Mouse (Mus musculus) layer of hippocampus, postnatal 10 days (tissue): ENCODE data around the gene Daam1. TPM values are rescaled to one million over a fixed set of nuclear protein-coding genes. Genes with fewer than 3 reads are reported as not detected.

ENCODE experiments used
- DNase-seq, 2 experiments: peaks; one replicate each; pipeline ENCODE4 v3.0.0; 2021; ENCODE audit warnings: low spot score in 2 of 2
- total RNA-seq, 2 experiments: library from RNA; stranded (reverse); gene quantifications; 2 replicates each; pipeline ENCODE4 v1.2.3; 2021

The Daam1 gene
- total RNA-seq, 2 experiments from 2014 or later: 89.9 to 96.7 TPM

DNA sequence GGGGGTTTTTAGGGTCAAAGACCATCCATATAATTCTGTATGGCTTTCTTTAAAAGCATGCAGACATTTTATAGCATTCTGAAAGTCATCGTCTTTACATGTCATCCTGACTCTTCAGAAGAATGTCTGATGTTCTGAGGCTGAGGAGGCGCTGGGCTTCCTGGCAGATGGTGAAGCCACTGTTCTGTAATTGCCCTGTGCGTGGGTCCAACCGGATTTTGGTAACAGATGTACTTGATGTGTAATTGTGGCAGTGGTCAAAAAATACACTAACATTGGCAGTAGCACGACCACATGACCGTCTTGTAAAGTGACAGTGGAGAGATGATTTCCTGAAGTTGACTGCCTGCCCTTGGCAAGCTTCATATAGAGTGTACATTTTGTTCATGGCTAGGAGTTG lies 97.2 kb downstream of the Daam1 start:
- no peak for DNase-seq

DNA sequence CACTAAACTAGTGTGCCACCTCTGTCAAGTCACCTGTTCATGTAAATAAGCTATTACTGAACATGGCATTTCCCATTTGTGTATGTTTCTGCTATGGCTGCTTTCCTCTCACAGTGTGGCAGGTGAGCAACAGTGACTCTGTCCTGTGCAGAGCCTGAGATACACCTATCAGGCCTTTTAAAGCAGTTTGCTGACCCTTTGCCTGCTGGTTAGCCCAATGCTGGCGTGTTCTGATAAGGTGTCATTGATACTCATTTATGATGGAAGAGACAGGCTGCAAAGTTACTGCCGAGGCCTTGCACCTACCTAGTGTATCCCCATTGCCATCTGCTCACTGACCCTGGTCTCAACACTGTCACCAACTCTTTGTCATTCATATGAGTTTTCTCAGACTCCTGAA lies 99.0 kb downstream of the Daam1 start:
- no peak for DNase-seq

DNA sequence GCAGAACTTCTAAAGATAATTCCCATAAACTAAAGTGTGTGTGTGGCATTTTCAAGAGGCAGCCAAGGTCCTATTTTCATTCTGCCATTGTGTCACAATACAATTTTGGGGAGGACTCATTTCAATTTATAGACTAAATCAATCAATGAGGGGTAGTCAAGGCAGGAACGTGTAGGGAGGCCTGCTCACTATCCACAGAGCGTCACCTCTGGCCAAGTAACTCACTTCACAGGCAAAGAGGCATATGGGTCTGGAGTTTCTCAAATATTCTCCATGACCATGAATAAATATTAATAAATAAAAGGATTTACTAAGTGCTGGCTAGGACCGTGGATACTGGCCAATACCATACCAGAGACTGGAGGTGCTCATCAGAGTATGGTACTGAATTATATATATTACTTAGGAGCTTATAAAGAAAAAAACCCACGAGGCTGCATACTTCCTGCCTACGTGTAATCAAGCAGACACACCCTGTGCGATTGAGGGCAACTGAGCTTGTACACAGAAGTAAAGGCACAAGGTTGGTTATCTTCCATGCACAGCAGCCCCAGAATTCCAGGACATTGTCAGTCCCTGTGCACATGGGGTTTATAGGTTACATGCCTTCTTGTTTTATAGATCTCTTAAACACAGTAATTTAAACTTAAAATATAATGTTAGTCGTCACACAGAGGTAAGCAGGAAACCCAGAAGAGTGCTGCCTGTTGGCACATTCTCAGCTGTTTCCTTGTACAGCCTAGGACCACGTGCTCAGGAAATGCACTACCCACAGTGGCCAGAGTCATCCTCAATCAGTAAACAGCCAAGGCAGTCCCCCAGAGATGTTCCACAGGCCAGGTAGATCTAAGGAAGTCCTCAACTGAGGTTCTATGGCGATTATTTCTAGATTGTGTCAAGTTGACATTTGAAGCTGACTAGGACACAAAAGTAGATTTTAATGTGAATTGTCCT lies 101.8 kb downstream of the Daam1 start:
- no peak for DNase-seq

DNA sequence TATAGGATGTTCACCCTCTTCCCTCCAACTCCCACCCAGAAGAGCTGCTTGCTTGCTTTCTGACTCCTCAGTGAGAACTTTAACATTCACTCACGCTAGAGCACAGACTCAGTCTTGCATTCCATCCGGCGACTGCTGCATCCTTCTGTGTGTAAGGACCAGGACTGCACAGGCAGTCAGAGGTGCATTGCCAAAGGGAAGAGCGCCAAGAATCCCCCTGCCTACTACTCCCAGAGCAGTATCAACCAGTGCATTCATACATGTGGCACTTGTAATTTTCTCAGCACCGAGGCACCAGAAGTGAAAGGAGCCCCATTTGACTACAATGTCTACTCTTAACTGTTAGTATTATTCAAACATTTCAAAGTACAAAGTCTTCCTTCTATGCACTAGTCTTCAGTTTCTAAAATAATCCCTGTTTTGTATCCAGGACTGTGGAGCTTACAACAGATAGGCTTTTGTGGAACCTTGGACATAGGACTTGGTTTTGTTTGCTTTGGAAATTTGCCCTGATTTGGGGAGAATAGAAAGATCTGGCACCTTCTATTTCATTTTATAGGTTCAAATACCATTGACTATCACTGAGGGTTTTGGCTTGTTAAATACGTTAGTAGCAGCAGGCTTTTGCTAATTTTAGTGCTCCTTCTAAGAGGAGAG lies 103.2 kb downstream of the Daam1 start:
- peak in 1 of 2 experiments; percentile 50 for DNase-seq

DNA sequence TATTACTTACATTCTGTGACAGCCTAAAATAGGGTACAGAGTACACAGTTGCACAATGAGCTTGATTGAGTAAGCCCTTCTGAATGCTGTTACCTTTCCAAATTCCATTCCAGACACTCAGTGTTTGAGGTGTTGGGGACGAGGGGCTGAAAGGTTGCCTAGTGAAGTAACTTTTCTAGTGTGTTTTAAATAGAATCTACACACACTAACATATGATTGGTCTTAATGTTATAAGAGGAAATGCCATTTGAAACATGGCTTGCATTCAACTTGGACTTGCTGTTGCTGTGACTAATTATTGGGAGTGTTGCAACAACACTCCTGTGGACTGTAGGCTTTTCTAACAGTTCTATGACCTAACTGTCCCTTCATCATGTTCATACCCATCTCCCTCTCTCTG lies 105.8 kb downstream of the Daam1 start:
- DNase-seq: no peak

DNA sequence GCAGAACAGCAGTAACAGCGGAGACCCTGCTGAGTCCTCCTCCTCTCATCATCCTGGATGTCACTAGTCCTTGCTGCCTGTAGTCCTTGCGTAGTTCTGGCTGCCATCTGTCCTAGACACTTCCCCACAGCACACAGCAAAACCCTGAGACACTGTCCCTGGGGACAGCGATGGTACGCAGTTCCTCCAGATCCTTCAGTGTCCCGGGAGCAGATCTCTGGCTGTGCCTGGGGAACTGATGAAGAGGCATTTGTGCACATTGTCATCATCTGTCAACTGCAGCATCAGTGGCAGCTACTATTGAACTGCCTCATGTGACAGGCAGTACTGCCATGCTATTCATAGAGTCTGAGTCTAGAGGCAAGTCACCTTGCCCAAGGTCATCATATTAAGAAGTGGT lies 107.6 kb downstream of the Daam1 start:
- no peak for DNase-seq

DNA sequence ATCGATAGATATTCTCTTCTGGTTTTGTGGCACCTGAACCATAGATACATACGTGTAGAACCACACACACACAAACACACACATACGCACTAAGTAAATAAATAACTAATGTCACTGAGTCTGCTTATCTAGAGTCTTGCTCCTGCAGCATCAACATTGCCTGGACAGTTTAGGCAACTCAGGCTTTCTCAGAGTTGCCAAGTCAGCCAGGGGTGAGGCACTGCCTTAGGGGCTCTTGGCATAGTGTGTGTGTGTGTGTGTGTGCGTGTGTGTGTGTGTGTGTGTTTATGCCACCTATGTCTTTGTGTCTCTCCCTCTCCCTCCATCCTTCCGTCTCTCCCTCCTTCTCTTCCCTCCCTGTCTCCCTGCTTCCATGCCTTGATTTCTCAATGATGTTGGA lies 110.4 kb downstream of the Daam1 start:
- no peak for DNase-seq

DNA sequence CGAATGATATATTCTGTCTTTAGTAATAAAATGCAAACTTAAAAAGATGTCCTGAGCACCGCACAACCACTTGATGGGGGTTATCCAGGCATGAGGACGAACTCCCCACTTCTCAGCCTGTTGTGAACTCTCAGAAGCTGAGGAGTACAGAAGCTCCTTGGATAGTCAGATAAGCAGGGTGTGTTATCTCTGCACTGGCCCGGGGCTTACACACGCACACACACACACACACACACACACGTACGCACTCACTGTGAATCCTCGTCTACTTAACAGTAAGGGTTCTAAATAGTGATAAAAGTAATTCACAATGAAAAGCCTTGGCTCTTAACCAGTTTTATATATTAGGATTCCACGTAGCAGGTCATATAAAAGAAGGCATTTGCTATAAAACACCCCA lies 112.2 kb downstream of the Daam1 start:
- no peak for DNase-seq

DNA sequence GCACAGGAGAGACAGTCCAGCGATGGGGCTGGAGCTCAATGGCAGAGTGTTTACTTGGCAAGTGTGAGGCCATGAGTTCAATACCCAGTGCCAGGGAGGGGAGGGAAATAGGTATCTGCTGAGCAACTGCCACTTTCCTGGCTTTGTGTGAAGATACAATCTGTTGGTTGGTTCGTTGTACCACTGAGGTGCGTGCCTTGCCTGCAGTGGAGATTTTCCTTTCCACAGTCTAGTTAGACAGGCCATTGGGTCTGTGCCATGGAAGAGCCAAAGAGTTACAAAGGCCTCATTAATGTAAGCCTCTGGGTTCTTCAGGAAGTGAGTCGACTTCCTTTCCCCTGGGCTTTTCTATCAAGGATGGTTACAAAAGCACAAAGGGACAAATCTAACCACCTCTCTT lies 112.8 kb downstream of the Daam1 start:
- DNase-seq: no peak

DNA sequence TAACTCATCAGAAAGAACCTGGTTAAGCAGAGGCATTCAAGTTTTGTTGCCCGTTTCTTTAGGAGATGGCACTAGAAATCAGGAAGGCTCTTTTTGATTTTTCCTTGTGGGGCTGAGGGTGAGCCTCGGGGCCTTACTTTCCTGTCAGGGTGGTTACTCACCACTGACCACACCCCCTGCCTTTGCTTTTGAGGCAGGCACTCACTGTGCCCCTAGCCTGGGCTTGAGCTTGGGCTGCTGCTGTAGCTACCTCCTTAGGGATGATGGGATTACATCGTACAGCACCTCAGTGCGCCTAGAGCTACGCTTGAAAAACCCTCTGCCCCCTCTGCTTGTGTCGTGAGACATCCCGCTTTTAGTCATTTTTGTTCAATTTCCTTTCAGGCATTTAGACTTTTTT lies 115.0 kb downstream of the Daam1 start:
- no peak for DNase-seq

DNA sequence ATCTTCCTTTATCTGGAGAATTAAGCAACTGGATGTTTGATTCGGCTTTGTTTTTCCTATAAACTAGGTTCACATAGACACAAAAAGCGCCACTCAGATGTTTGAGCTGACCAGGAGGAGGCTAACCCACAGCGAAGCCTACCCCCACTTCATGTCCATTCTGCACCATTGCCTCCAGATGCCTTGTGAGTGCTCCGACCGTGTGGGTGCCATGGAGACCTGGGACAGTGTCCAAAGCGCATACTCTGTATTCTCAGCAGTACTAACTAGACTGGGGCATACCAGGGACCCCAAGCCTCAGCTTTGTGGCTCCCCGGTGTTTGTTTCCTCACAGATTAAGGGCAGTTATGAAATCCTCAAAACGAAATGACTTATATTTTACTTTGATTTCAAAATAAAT lies 115.6 kb downstream of the Daam1 start:
- DNase-seq: peak in 1 of 2 experiments; percentile 32

DNA sequence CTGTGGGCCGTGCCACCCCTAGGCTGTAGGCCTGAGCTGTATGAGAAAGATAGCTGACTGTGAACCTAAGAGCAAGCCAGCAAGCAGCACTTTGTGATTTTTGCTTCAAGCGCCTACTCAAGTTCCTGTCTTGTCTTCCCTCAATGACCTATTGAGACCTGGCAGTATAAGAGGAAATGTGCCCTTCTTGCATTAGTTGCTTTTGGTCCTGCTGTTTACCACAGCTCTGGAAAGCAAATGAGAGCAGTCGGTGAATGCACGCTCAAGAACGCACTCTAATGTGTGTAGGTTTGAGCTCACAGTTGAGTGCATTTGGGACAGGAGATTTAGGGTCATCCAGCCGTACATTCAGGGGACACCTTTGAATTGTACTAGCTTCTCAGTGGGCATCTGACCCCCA lies 118.1 kb downstream of the Daam1 start:
- DNase-seq: no peak

DNA sequence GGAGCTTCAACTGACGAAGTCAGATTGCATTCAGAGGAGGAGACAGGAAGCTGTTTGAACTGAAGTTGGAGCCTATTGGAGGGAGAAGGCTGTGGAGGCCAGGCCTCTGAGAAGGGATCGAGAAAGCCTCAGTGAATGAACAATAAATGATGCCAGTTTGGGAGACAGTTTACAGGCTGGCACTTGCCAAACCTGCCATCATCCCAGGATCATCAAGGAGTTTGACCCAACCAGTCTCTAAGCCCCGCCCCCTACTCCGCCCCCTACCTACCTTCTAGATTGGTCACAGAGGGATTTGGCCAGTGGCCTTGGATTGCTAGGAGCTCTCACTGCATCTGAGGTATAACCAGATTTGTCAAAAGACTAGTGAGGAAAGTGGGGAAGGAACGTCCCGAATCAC lies 118.7 kb downstream of the Daam1 start:
- DNase-seq: no peak

DNA sequence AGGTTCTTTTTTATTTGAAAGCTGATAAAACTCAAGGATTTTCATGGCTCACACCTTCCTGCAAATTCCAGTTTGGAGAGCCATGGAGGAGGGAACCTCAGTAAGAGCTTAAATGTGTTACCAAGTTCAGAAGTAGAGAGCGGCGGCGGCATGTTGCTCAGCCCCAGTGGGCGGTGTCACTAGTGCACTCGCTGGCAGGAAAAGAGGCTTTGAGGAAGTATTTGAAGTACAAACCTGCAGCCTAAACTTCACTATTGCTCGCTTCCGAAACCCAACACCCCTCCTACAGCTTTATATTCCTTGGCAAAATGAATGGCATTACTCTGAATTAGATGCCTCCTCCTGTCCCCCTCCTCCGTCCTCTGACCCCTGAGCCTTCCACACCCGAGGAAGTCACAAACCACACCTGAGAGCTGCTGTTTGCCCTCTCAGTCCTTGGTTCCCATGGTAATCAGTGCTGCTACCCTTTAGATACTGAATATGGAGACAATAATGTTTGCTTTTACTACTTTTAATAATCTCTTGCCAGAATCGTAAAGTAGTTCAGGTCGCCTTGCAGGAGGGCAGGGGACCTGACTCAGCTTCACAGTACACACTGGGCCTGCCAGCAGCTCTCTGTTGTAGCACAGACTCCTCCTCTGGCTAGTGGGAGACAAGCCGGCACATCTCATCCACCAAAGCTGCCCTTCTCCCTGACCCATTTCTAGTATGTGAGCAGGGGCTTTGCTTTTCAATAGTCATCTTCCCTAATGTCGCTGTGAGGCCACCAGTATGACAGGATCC lies 119.4 kb downstream of the Daam1 start:
- DNase-seq: no peak

DNA sequence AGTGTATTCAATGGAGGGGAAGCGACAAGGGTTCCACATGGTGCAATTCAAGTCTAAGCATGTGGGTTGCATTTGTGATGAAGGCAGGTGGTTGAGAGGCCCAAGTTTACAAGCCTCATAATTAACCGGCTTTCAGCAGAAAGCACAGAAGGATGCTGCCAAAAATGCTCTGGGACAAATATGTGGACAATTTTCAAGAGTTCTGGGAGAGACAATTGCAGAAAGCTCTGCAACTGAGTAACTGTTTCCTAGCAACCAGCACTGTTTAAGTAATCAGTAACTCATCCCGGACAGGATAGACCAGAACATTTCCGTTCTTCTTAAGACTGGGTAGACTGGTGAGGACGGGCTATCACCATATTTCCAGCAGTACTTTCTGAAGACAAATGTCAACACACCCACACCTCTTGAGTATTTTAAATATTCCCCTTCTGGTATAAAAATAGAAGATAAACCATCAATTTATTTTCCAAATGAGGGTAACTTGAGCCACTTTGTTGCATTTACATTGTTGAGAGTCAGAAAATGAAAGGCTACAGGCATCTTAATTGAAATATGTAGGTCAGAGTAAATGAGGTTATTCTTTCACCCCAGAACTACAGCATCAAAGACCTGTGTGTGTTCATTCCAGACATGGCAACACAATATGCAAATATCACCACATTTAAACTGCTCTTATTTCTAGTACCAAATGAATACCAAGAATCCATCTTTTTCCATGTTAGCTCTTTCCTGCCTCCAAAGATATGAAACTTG lies 123.5 kb downstream of the Daam1 start:
- DNase-seq: peak; percentile 38 to 52

DNA sequence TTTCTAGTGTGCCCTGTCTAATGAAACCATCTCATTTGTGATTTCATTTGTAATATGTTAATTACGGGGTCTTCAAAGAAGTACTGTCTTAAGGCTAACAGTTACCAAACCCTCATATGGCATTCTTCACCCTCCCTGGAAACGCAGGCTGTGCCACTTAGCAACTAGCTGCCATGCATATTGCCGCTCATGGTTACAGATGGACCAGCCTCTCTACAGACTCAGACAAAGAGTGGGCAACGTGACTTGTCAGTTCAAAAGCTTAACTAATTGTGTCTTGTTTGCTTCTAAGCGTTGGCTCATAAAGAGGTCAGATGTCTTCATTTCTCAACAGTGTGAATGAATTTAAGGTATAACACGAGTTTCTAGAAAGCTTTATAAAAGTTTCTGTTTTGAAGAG lies 126.1 kb downstream of the Daam1 start:
- DNase-seq: no peak

DNA sequence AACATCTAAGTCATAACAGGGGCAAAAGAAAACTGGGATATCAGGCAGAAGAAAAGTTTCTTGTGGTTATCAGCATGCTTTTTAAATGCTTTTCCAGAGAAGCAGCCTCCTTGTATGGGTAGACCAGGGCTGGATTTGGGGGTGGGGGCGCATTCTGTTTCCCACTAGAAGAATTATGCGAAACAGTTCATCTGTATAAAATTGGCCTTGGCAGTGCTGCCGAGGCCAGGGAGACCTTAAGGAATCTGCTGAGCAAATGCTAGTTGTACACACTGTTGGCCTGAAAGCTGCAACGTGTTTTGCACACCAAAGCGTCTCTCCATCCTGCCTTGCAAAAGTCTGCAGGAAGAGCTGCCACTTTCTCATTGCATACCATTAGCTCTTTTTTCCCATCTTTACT lies 126.6 kb downstream of the Daam1 start:
- DNase-seq: peak; percentile 37 to 56

DNA sequence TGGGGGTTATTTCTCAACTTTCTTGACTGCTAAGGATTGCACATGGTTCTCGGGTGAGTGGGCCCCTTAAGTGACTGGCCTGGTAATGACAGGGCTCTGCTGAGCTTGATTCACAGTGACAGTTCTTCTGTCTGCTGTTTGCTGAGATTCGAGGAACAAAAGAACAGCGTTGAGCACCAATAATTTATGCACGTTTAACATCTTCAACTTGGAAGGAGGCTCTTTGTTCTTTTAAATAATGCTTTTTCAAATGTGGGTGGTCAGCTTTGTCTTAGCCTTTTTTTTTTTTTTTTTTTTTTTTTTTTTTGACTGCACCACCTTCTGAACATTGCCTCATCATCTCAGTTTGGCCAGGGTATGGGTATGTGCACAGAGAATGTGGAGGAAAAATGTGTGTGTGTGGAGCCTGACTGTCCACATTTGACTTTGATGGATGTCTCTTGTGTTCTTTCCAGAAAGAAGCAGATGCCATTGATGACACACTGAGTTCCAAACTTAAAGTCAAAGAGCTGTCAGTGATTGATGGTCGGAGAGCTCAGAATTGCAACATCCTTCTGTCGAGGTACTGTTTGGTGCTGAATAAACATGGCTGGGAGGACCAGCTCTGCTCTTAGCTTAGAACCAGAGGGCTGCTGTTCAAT lies 128.6 kb downstream of the Daam1 start:
- DNase-seq: no peak

DNA sequence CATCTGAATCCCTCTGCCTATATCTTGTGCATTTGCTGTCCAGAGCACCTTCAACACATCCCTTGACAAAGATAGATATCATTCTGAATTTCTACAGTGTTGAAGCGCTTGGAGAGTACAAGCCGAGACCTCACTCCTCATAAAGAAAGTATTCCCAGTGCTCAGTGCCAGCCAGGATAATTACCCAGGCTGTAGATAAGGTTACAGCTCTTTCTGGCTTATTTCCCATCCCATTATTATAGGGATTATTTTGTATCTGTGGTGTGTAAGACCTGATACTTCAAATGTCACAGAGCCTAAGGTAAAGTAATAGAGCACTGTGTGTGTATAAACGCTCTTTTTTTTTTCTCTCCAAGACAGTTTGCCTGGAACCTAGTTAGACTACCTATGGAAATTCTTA lies 130.8 kb downstream of the Daam1 start:
- no peak for DNase-seq

DNA sequence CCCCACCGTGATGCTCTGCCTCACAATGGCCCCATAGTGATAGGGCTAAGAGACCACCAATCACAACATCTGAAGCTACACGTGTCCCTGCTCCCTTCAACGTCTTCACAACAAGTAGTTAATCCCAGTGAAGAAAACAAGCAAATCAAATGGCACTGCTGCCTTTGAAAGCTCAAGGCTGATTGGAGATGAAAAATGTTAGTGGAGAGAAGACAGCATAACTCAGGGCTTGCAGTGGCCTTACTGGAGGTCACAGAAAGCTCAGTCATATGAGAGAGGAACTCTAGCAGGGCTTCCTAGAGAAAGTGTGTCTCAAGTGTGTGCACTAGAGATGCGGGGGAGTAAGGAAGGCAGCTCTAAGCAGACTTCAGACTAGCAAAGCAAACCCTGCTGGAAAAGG lies 131.7 kb downstream of the Daam1 start:
- no peak for DNase-seq

DNA sequence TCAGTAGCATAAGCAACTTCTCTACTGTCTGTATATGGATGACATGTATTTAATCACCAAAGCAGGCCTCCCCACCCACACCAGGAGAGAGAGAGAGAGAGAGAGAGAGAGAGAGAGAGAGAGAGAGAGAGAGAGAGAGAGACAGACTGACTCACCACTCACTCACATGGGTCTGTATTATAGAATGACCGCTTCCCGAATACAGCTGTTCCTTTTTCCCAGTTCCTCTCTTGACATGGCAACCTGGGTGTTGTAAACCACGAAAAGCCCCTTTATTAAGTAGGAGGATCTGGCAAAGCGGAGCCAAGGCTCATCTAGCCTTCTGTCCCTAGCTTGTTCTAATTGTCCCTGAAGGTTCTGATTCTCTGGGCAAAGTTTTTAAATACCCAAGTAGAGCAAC lies 137.7 kb downstream of the Daam1 start:
- no peak for DNase-seq
